Mouse (Mus musculus): ENCODE data around the gene Ttc7b. TPM values are rescaled to one million over a fixed set of nuclear protein-coding genes. Genes with fewer than 3 reads are reported as not detected.
A peak's percentile ranks its signal among the peaks of the same experiment; 100 is the strongest.

The Ttc7b gene
- polyA plus RNA-seq, 1 experiment from 2014 or later: 4.6 TPM

DNA sequence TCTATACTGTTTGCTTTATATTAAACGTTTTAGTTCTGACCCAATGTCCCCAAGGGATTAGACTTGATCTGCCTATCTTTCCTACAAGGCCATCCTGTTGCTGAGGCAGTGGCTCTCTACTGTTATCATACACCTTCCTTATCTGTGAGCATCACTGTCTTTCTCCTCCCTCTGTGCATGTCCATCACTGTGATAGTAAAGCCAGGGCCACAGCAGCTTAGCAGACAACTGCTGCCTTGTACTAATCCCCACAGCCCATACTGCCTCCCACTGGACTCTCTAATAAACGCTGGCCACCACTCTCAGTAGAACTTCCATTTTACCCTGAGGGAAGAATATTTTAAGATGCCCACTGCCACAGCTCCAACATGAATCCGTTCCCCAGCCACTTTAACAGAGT, 182.6 kb downstream of the Ttc7b start:
- H3K4me3 ChIP-seq: no peak overlapping the region
- peak; percentile 65; the same call in 1 of the 2 replicates for ATAC-seq (ENCODE audit: borderline replicate concordance, extremely low read depth, low FRiP score, low TSS enrichment)
- no peak overlapping the region for H3K9ac ChIP-seq
- H3K9me3 ChIP-seq: no peaks in the 10 kb centered on the region
- no peaks in the 10 kb centered on the region for H3K36me3 ChIP-seq
- H3K27ac ChIP-seq: no peak overlapping the region
- WGBS: 49% methylated on average over 3 of the region's 3 CpGs
- 0 out of 2 replicates have a peak, but pooled peaks cover 2% of the 10 kb centered on the region for H3K4me1 ChIP-seq
- no peaks in the 10 kb centered on the region for H3K27me3 ChIP-seq
- no peak overlapping the region for H3K4me2 ChIP-seq

- WGBS: 64% methylated on average over 5 of the region's 5 CpGs
- ATAC-seq (ENCODE audit: borderline replicate concordance, extremely low read depth, low FRiP score, low TSS enrichment): no peak
- no peak overlapping the region for H3K27ac ChIP-seq
- H3K9ac ChIP-seq: no peak overlapping the region
- H3K9me3 ChIP-seq: no peaks in the 10 kb centered on the region
- no peak overlapping the region for H3K4me3 ChIP-seq
- H3K27me3 ChIP-seq: no peaks in the 10 kb centered on the region
- H3K36me3 ChIP-seq: no peaks in the 10 kb centered on the region
- no peak overlapping the region for H3K4me2 ChIP-seq
- H3K4me1 ChIP-seq: 0 out of 2 replicates have a peak, but pooled peaks cover 2% of the 10 kb centered on the region
Measured at GRCm38 (mm10) chr12:100337351-100338018, 183.1 kb downstream of the Ttc7b start.

GRCm38 (mm10) chr12:100336241-100336640, 184.4 kb downstream of the Ttc7b start:
- Histone ChIP-seq H3K36me3 (no peaks in the 10 kb centered on the region), H3K4me2 (no peak overlapping the region), H3K27me3 (no peaks in the 10 kb centered on the region), H3K9ac (no peak overlapping the region), H3K4me1 (0 out of 2 replicates have a peak, but pooled peaks cover 2% of the 10 kb centered on the region), H3K27ac (no peak overlapping the region), H3K9me3 (no peaks in the 10 kb centered on the region), H3K4me3 (no peak overlapping the region)
- no peak for ATAC-seq (ENCODE audit: borderline replicate concordance, extremely low read depth, low FRiP score, low TSS enrichment)
- 59% methylated on average over 5 of the region's 5 CpGs for WGBS

DNA sequence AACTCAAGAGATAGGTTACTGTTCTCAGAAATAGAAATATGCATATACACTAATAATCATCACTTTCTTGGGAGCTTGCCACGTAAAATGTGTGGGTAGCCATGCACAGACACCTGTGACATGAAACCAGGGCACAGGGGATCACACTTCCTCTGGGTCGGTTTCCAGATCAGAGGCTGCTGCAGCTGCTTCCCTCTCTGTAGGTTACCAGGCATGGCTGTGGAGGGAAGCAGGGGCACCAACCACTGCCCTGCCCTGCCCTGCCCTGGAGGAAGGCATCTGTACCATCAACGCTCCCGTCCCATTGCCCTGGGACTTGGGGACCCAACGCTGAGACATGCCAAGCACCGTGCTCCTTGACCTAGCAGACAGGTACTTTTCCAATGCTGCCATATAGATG, 188.8 kb downstream of the Ttc7b start:
- no peak overlapping the region for H3K27ac ChIP-seq
- no peak overlapping the region for H3K4me3 ChIP-seq
- no peak overlapping the region for H3K4me2 ChIP-seq
- ATAC-seq (ENCODE audit: borderline replicate concordance, extremely low read depth, low FRiP score, low TSS enrichment): no peak
- WGBS: 85% methylated on average over 6 of the region's 6 CpGs
- no peaks in the 10 kb centered on the region for H3K9me3 ChIP-seq
- H3K4me1 ChIP-seq: no peaks in the 10 kb centered on the region
- H3K36me3 ChIP-seq: no peaks in the 10 kb centered on the region
- no peak overlapping the region for H3K9ac ChIP-seq
- no peaks in the 10 kb centered on the region for H3K27me3 ChIP-seq

GRCm38 (mm10) chr12:100330234-100330633, 190.4 kb downstream of the Ttc7b start:
- Histone ChIP-seq H3K9me3 (no peaks in the 10 kb centered on the region), H3K4me2 (no peak overlapping the region), H3K9ac (no peak overlapping the region), H3K4me1 (no peaks in the 10 kb centered on the region), H3K4me3 (no peak overlapping the region), H3K27ac (no peak overlapping the region), H3K36me3 (no peaks in the 10 kb centered on the region), H3K27me3 (no peaks in the 10 kb centered on the region)
- no peak for ATAC-seq (ENCODE audit: borderline replicate concordance, extremely low read depth, low FRiP score, low TSS enrichment)
- 79% methylated on average over 8 of the region's 8 CpGs for WGBS

- Histone ChIP-seq H3K9me3 (no peaks in the 10 kb centered on the region), H3K4me2 (no peak overlapping the region), H3K4me1 (0 out of 2 replicates have a peak, but pooled peaks cover 3% of the 10 kb centered on the region), H3K27ac (no peak overlapping the region), H3K9ac (no peak overlapping the region), H3K4me3 (no peak overlapping the region), H3K27me3 (no peaks in the 10 kb centered on the region), H3K36me3 (no peaks in the 10 kb centered on the region)
- WGBS: 88% methylated on average over 4 of the region's 4 CpGs
- ATAC-seq (ENCODE audit: borderline replicate concordance, extremely low read depth, low FRiP score, low TSS enrichment): no peak
Measured at GRCm38 (mm10) chr12:100328998-100329397, 191.6 kb downstream of the Ttc7b start.

DNA sequence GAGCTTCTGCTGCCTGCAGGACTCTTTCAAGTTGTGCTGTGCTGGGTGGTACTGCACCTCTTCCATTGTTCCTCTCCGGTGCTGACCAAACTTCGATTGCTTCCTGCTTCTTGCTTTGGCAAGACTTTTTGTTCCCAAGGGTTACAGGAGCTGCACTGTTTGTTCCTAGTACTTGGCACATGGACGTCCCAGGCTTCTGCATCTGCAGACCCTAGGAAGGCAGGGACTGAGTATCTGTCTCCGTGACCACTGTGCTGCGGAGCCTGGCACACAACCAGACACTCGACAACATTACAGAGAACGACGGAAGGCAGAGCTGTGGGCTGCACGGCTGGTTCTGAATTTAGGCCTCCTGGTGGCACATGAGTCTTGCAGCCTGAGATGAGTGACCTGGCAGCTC, 192.1 kb downstream of the Ttc7b start:
- no peaks in the 10 kb centered on the region for H3K36me3 ChIP-seq
- ATAC-seq (ENCODE audit: borderline replicate concordance, extremely low read depth, low FRiP score, low TSS enrichment): no peak

GRCm38 (mm10) chr12:100326732-100327131, 193.9 kb downstream of the Ttc7b start:
- Histone ChIP-seq H3K4me3 (no peak overlapping the region), H3K9me3 (no peaks in the 10 kb centered on the region), H3K27ac (no peak overlapping the region), H3K4me2 (no peak overlapping the region), H3K27me3 (no peaks in the 10 kb centered on the region), H3K9ac (no peak overlapping the region), H3K36me3 (no peaks in the 10 kb centered on the region), H3K4me1 (0 out of 2 replicates have a peak, but pooled peaks cover 4% of the 10 kb centered on the region)
- WGBS: 55% methylated on average over 2 of the region's 2 CpGs
- no peak for ATAC-seq (ENCODE audit: borderline replicate concordance, extremely low read depth, low FRiP score, low TSS enrichment)

More for the DNA sequence above, 192.1 kb downstream of the Ttc7b start:
- Histone ChIP-seq H3K4me1 (0 out of 2 replicates have a peak, but pooled peaks cover 4% of the 10 kb centered on the region), H3K27ac (no peak overlapping the region), H3K9me3 (no peaks in the 10 kb centered on the region), H3K27me3 (no peaks in the 10 kb centered on the region), H3K4me2 (no peak overlapping the region), H3K9ac (no peak overlapping the region), H3K4me3 (no peak overlapping the region)
- WGBS: 68% methylated on average over 9 of the region's 9 CpGs

DNA sequence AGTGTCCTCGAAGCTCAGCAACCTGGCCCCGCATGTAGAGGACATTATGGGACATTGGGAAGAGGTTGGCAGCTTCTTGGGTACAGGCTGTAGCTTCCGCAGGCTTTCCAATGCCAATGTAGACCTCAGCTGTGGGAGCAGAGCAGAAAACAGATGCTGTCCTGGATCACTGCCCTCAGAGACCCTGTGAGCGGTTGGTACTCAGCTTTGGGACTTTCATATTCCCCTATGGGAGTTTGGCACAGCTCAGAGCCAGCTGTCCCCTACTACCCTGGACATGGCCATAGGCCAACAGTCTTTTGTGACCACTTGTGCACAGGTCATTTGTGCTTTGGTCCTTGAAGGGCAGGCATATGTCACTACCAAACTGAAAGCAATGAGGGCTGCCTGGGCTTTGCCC, 195.0 kb downstream of the Ttc7b start:
- no peaks in the 10 kb centered on the region for H3K9me3 ChIP-seq
- H3K4me3 ChIP-seq: no peak overlapping the region
- no peak overlapping the region for H3K27ac ChIP-seq
- 0 out of 2 replicates have a peak, but pooled peaks cover 4% of the 10 kb centered on the region for H3K4me1 ChIP-seq
- no peaks in the 10 kb centered on the region for H3K27me3 ChIP-seq
- no peaks in the 10 kb centered on the region for H3K36me3 ChIP-seq
- no peak overlapping the region for H3K4me2 ChIP-seq
- 94% methylated on average over 4 of the region's 4 CpGs for WGBS
- no peak for ATAC-seq (ENCODE audit: borderline replicate concordance, extremely low read depth, low FRiP score, low TSS enrichment)
- H3K9ac ChIP-seq: no peak overlapping the region

DNA sequence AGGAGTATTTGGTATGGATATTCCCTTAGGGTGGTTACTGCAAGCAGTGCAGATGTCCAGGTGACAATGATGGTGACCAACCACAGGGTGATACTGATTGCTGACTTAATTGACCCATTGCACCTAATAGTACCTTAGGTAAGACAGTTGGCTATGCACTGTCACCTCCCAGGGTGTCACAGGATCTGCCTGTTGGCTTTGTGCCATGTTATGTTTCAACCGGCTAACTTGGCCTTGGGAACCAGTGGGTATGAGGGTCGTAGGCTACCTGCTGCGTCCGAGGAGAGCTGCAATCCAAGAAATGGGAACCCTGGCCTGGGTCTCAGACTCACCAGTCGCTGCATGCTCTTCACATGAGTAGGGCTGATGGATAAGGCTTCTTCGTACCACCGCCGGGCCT, 195.4 kb downstream of the Ttc7b start:
- Histone ChIP-seq H3K9ac (no peak overlapping the region), H3K36me3 (no peaks in the 10 kb centered on the region), H3K4me3 (no peak overlapping the region), H3K4me1 (0 out of 2 replicates have a peak, but pooled peaks cover 4% of the 10 kb centered on the region), H3K27ac (no peak overlapping the region), H3K4me2 (no peak overlapping the region), H3K9me3 (no peaks in the 10 kb centered on the region), H3K27me3 (no peaks in the 10 kb centered on the region)
- WGBS: 88% methylated on average over 8 of the region's 8 CpGs
- ATAC-seq (ENCODE audit: borderline replicate concordance, extremely low read depth, low FRiP score, low TSS enrichment): no peak

DNA sequence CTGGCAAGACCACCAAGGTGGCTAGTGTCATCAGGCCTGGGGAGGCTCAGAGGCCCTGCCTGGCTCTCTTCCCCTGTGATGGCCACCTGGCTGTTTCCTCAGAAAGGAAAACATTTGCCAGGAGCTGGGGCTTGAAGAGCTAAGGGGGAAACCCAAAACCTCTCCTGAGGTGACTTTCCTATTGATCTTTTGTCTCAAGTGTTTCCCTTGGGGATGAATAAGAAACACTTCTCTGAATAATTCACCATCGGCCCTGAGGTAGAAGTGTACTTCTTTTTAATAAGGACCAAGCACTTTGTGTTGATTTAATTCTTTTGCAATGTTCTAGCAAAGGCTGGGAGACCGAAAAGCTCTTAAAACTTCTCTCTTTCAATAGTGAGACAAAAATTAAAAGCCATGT, 197.0 kb downstream of the Ttc7b start:
- no peaks in the 10 kb centered on the region for H3K27me3 ChIP-seq
- no peaks in the 10 kb centered on the region for H3K9me3 ChIP-seq
- 60% methylated on average over 2 of the region's 2 CpGs for WGBS
- H3K27ac ChIP-seq: no peak overlapping the region
- no peak overlapping the region for H3K4me2 ChIP-seq
- no peaks in the 10 kb centered on the region for H3K36me3 ChIP-seq
- 0 out of 2 replicates have a peak, but pooled peaks cover 4% of the 10 kb centered on the region for H3K4me1 ChIP-seq
- H3K4me3 ChIP-seq: no peak overlapping the region
- ATAC-seq (ENCODE audit: borderline replicate concordance, extremely low read depth, low FRiP score, low TSS enrichment): no peak
- H3K9ac ChIP-seq: no peak overlapping the region

GRCm38 (mm10) chr12:100322225-100322624, 198.4 kb downstream of the Ttc7b start:
- no peak overlapping the region for H3K9ac ChIP-seq
- 0 out of 2 replicates have a peak, but pooled peaks cover 4% of the 10 kb centered on the region for H3K4me1 ChIP-seq
- H3K27me3 ChIP-seq: no peaks in the 10 kb centered on the region
- 82% methylated on average over 2 of the region's 2 CpGs for WGBS
- no peak overlapping the region for H3K4me2 ChIP-seq
- H3K36me3 ChIP-seq: no peaks in the 10 kb centered on the region
- no peak for ATAC-seq (ENCODE audit: borderline replicate concordance, extremely low read depth, low FRiP score, low TSS enrichment)
- H3K9me3 ChIP-seq: no peaks in the 10 kb centered on the region
- H3K27ac ChIP-seq: no peak overlapping the region
- H3K4me3 ChIP-seq: no peak overlapping the region
